Mouse (Mus musculus) frontal cortex, postnatal 36 days (tissue): ENCODE results near the gene Traip.
"Not testable (repeated sequence)": the region's sequence is repeated elsewhere in the genome, so short reads cannot be mapped to it uniquely, and the experiment has no call there.

ENCODE experiments used
- DNase-seq, 2 experiments: peaks; one replicate each; pipeline ENCODE4 v3.0.0; 2022; ENCODE audit warnings: low spot score in 2 of 2

The Traip gene

DNA sequence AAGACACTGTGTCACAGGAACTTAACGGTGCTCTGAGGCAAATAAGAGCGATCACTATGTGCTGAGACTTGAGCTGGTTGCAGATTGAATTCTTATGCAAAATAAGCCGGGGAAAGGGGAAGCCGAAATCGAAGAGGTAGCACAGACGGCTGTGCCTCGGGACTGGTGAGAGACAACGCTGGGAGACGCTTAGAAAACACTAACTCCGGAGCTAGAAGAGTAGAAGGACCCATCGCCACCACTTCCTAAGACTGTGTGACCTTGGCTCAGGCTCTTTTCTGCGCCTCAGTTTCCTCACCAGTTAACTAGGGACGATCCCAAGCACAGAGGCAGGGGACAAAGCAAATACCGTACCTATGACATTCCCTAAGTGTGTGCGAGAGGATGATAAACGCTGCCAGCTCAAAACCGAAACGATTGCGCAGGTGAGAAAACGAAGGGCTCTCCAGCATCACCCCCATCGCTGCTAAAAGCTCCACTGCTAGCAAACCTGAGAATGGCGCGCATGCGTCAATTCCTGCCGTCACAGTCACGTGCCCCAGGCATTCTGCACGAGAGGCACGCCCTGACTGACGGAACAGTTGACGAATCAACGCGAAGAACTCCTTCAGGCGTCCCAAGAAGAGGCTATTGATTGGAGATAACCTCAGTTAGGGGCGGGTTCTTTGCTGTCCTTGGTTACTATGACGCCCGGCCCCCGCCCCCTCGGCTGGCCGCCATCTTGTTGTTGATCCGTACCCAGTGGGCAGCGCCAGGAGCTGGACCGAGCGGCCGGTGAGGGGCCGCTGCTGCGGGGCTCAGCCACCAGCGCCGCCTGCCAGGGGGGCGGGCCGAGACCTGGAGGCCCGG lies 52.2 kb downstream of the Traip start, which contains the start of gene Ip6k1:
Gene Ip6k1 (plus strand): TSS at position 580 of the 849 bp plus-strand sequence.
- DNase-seq = peak; percentile 100

DNA sequence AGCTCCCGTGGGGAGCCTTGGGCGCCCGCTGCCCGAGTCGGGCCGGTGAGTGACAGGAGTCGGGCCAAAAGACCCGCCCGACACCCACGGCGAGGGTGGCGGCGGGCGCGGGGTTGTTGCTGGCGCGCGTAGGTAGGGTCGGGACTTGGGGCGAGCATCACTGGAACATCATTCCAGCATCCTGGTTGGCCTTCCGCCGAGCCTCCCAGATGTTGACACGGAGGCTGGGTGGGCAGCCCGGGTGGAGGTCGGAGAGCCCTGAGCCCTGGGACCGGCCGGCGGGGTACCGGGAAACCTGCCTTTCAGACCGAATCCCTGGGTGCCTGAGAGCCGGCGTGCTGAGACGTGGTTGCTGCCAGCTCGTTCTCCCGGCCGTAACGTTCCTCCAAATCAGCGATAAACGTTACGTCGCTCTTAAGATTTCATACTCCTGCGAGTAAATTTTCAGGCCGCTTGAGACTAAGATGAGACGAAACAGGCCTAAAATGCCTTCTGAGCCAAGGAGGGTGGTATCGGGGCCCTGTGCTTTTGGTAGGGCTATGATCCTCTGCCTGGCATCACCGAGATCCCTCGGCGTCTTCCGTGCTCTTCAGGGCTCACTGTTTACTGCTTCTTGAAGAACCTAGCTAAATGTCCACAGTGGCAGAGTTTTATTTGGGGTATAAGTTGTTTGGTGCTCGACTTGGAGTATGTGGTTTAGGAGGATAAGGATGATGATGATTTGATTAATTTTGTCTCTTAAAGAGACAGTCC lies 53.0 kb downstream of the Traip start:
- peak in 1 of 2 experiments; percentile 36 for DNase-seq

DNA sequence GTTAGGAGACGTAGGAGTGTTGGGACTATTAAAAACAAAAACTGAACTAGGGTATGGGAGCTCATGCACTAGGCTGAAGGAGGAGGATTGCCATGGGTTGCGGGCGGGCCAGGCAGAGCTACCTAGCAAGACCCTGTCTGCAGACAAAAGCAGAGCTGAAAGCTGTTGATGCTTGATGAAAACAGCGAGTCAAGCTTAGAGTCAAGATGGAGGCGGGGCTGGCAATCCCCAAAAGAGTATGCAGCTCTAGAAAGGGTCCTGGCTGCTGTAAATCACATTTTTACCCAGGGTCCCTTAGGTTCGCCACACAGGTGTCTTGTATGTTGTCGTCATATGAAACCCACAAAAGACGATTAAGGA lies 53.6 kb downstream of the Traip start:
- no peak for DNase-seq

DNA sequence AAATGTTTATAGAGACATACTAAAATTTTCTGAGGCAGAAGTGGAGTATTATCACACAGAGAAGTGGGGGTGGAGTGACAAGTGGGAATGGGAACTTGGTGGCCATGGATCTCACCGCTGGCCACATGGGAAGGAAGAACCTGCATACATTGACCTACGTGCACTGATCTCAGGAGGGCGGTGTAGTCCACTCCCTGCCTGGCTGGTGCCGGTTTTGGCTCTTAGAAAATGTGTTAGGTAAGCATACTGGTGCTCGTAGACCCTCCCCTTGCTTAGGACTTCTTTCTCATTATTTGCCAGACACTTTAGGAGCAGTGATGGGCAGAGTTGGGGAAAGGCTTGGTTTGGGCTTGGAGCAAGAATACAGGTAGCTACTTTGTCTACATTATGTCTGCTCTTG lies 58.1 kb downstream of the Traip start:
- DNase-seq = no peak

DNA sequence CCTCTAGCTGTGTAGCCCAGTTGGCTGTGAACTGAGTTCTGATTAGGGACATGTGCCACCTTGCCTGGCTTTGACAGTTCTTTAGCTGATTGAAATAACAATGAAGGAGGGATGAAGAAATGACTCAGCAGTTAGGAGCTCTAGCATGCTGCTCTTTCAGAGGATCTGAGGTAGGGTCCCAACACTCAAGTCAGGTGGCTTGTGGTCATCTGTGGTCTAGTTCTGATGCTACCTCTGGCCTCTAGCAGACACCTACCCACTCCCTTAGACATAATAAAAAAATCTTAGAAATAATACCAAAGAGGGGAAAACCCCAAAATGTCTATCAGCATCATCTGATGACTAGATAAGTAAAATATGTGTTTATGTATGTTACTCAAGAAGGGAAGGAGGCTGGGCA lies 60.4 kb downstream of the Traip start:
- no peak for DNase-seq

DNA sequence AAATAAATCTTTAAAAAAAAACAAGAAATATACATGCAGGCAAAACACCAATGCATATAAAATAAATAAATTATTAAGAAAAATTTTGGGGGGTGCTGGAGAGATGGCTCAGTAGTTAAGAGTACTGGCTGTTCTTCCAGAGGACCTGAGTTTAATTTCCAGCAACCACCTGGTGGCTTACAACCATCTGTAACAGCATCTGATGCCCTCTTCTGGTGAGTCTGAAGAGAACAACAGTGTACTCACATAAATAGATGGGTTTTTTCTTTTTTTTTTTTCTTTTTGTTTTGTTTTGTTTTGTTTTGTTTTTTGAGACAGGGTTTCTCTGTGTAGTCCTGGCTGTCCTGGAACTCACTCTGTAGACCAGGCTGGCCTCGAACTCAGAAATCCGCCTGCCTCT lies 63.6 kb downstream of the Traip start:
- DNase-seq = not testable (repeated sequence)

DNA sequence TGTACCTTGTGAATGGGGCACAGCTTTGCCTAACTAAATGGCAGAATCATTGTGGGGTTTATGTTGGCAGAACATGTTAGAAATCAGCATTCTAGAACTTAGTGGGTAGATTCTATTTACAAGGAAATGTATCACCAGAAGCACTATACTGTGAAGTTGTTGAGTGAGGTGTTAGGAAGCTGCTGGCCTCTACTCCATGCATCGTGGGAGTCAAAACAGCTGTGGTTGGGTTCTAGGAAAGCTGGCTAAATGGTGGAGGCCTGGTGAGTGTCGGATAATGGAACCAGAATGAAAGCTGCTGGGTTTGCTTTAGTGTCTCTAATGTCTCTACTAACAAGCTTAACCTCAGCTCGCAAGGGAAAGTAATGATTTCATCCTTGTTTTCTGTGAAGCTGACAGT lies 67.2 kb downstream of the Traip start:
- peak; percentile 13 to 55 for DNase-seq

DNA sequence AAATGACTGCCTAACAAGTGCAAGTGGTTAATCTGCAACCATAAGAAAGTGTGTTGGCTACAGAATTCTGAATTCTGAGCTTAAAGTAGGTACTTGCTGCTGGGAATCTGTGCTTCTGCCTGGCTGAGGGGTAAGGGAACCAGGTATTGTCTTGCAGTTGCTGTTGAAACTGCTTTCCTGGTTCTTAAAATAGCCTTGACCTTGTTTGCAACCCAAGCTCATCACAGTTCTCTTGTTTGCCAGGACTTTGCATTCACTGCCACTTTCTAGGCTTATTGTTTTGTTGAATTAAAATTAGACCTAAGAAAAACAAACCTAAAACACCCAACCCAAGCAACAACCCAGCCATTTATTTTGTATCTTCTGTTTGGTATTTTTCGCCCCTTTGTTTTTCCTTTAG lies 70.8 kb downstream of the Traip start:
- no peak for DNase-seq
